Mouse (Mus musculus) liver, embryonic 16.5 days (tissue): ENCODE measurements around the gene Mmp27. TPM values are rescaled to one million over a fixed set of nuclear protein-coding genes. Genes with fewer than 3 reads are reported as not detected.

ENCODE experiments used
- ATAC-seq: fragments of 200-750 bp; cut with Nextera tagmentation; 2 replicates; pipeline ENCODE4 v1.8.0; 2017; ENCODE audit warnings: low read depth, mild to moderate bottlenecking, moderate number of reproducible peaks, moderate library complexity
- H3K27ac ChIP-seq: fragments of 300-500 bp; sonication (generic); 2 replicates; pipeline ENCODE4 v1.5.1; 2014; ENCODE audit warnings: mild to moderate bottlenecking, low read length
- H3K27me3 ChIP-seq: fragments of 300-500 bp; sonication (generic); 2 replicates; pipeline ENCODE4 v1.6.1; 2014; ENCODE audit warnings: low read depth, low read length, mixed read lengths; ENCODE audit not compliant: control insufficient read depth, insufficient read depth
- H3K36me3 ChIP-seq: fragments of 300-500 bp; sonication (generic); 2 replicates; pipeline ENCODE4 v1.6.1; 2014; ENCODE audit warnings: mild to moderate bottlenecking; ENCODE audit not compliant: control insufficient read depth, insufficient read depth
- H3K4me1 ChIP-seq: fragments of 300-500 bp; sonication (generic); 2 replicates; pipeline ENCODE4 v1.6.1; 2014; ENCODE audit warnings: low read depth, low read length, mixed read lengths; ENCODE audit not compliant: control insufficient read depth
- H3K4me2 ChIP-seq: fragments of 300-500 bp; sonication (generic); 2 replicates; pipeline ENCODE4 v1.6.1; 2014; ENCODE audit warnings: low read depth, low read length, mixed read lengths
- H3K4me3 ChIP-seq: fragments of 300-500 bp; sonication (generic); 2 replicates; pipeline ENCODE4 v1.5.1; 2014; ENCODE audit warnings: low read depth, mild to moderate bottlenecking, low read length
- H3K9ac ChIP-seq: fragments of 300-500 bp; sonication (generic); 2 replicates; pipeline ENCODE4 v1.6.1; 2014; ENCODE audit warnings: low read depth, low read length
- H3K9me3 ChIP-seq: fragments of 300-500 bp; sonication (generic); replicated peaks from 2 replicates; pipeline ENCODE4 v1.6.1; 2016; ENCODE audit warnings: low read length; ENCODE audit not compliant: control insufficient read depth
- WGBS: fragments of 180-500 bp; shearing (Covaris S2); extraction: QIAGEN DNeasy Blood & Tissue Kit; methylation state at CpG from one replicate; pipeline ENCODE4 v1.1.7; 2014; ENCODE audit not compliant: insufficient replicate concordance; 5-methylcytosine and 5-hydroxymethylcytosine counted together
- polyA plus RNA-seq: library from polyadenylated mRNA; unstranded; fragments of >200 nt; fragmentation: Nextera tagmentation; extraction: Ambion mirVana; gene quantifications from 2 replicates; pipeline ENCODE4 v1.2.1, GENCODE M21; 2015

The Mmp27 gene
- polyA plus RNA-seq, 1 experiment from 2014 or later, result 0.09 TPM

DNA sequence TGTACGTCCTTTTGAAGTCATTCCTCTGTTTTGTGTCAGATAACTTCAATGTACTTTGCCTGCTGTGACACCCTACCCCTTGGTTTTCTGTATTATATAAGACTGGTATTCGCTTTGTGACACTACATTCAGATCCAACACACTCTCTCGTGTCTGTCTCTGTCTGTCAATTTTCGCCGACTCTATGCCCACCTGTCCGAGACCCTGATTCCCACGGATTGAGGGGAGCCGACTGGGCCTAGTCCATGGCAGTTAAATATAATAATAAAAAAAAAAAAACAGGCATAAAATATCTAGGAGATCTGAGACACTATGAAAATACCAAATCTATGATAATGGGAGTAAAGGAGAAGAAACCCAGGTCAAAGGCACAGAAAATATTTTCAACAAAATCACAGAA is 18.9 kb downstream of the Mmp27 start:
- H3K36me3 ChIP-seq, result no peaks in the 10 kb centered on the region
- no peak overlapping the region for H3K27ac ChIP-seq
- no peaks in the 10 kb centered on the region for H3K4me1 ChIP-seq
- H3K27me3 ChIP-seq, result no peaks in the 10 kb centered on the region
- no peak overlapping the region for H3K4me3 ChIP-seq
- ATAC-seq, result no peak
- no peaks in the 10 kb centered on the region for H3K9me3 ChIP-seq
- WGBS, result 54% methylated on average over 8 of the region's 8 CpGs
- H3K4me2 ChIP-seq, result no peak overlapping the region
- H3K9ac ChIP-seq, result no peak overlapping the region

- Histone ChIP-seq H3K9ac (no peak overlapping the region), H3K9me3 (no peaks in the 10 kb centered on the region), H3K27me3 (no peaks in the 10 kb centered on the region), H3K27ac (no peak overlapping the region), H3K36me3 (no peaks in the 10 kb centered on the region), H3K4me2 (no peak overlapping the region), H3K4me1 (no peaks in the 10 kb centered on the region), H3K4me3 (no peak overlapping the region)
- WGBS, result 65% methylated on average over 3 of the region's 3 CpGs
- ATAC-seq, result no peak; the same call in 1 of the 2 replicates
These were observed 22.1 kb downstream of the Mmp27 start for GRCm38 (mm10) chr9:7593272-7593812.

- Histone ChIP-seq H3K4me1 (no peaks in the 10 kb centered on the region), H3K4me3 (peak overlapping the region; percentile 51), H3K4me2 (peak overlapping the region; percentile 47), H3K9me3 (no peaks in the 10 kb centered on the region), H3K9ac (0 out of 2 replicates have a peak overlapping the region, but pooled peaks have one; percentile 41), H3K36me3 (no peaks in the 10 kb centered on the region), H3K27me3 (no peaks in the 10 kb centered on the region), H3K27ac (no peak overlapping the region)
- 11% methylated on average over 6 of the region's 6 CpGs for WGBS
- ATAC-seq, result peak; percentile 88
These were observed 23.8 kb downstream of the Mmp27 start for GRCm38 (mm10) chr9:7594816-7595540.

- ATAC-seq, result no peak
- no peak overlapping the region for H3K9ac ChIP-seq
- no peak overlapping the region for H3K27ac ChIP-seq
- no peak overlapping the region for H3K4me2 ChIP-seq
- H3K9me3 ChIP-seq, result no peaks in the 10 kb centered on the region
- no peaks in the 10 kb centered on the region for H3K4me1 ChIP-seq
- WGBS, result under 1% methylated on average over 3 of the region's 3 CpGs
- no peak overlapping the region for H3K4me3 ChIP-seq
- no peaks in the 10 kb centered on the region for H3K36me3 ChIP-seq
- H3K27me3 ChIP-seq, result no peaks in the 10 kb centered on the region
These were observed 32.0 kb downstream of the Mmp27 start for GRCm38 (mm10) chr9:7602982-7603742.

GRCm38 (mm10) chr9:7604005-7604404 is 32.8 kb downstream of the Mmp27 start:
- 51% methylated on average over 6 of the region's 6 CpGs for WGBS
- Histone ChIP-seq H3K4me3 (no peak overlapping the region), H3K9me3 (no peaks in the 10 kb centered on the region), H3K4me2 (no peak overlapping the region), H3K27ac (no peak overlapping the region), H3K27me3 (no peaks in the 10 kb centered on the region), H3K9ac (no peak overlapping the region), H3K4me1 (no peaks in the 10 kb centered on the region), H3K36me3 (no peaks in the 10 kb centered on the region)
- ATAC-seq, result no peak

GRCm38 (mm10) chr9:7605638-7606037 is 34.4 kb downstream of the Mmp27 start:
- no peak overlapping the region for H3K4me2 ChIP-seq
- ATAC-seq, result no peak
- no peak overlapping the region for H3K4me3 ChIP-seq
- H3K36me3 ChIP-seq, result no peaks in the 10 kb centered on the region
- H3K9me3 ChIP-seq, result no peaks in the 10 kb centered on the region
- H3K27me3 ChIP-seq, result no peaks in the 10 kb centered on the region
- 72% methylated on average over 12 of the region's 12 CpGs for WGBS
- no peak overlapping the region for H3K9ac ChIP-seq
- H3K27ac ChIP-seq, result no peak overlapping the region
- H3K4me1 ChIP-seq, result no peaks in the 10 kb centered on the region

GRCm38 (mm10) chr9:7622582-7622981 is 51.4 kb downstream of the Mmp27 start:
- no peak overlapping the region for H3K27ac ChIP-seq
- ATAC-seq, result no peak
- H3K4me2 ChIP-seq, result no peak overlapping the region
- 50% methylated on average over 3 of the region's 3 CpGs for WGBS
- no peak overlapping the region for H3K4me3 ChIP-seq
- H3K4me1 ChIP-seq, result no peaks in the 10 kb centered on the region
- no peaks in the 10 kb centered on the region for H3K27me3 ChIP-seq
- H3K9ac ChIP-seq, result no peak overlapping the region
- H3K36me3 ChIP-seq, result no peaks in the 10 kb centered on the region
- no peaks in the 10 kb centered on the region for H3K9me3 ChIP-seq

GRCm38 (mm10) chr9:7627931-7628330 is 56.7 kb downstream of the Mmp27 start, which contains the start of gene Mmp20:
Gene Mmp20, plus strand, starts transcription at chr9:7628231.
- no peaks in the 10 kb centered on the region for H3K9me3 ChIP-seq
- no peak within 1 kb of the TSS for H3K4me3 ChIP-seq
- no peak for ATAC-seq
- no peaks in the 10 kb centered on the region for H3K36me3 ChIP-seq
- H3K4me2 ChIP-seq, result no peak within 1 kb of the TSS
- no peak within 1 kb of the TSS for H3K27ac ChIP-seq
- H3K4me1 ChIP-seq, result no peaks in the 10 kb centered on the region
- no peak within 1 kb of the TSS for H3K9ac ChIP-seq
- H3K27me3 ChIP-seq, result no peaks in the 10 kb centered on the region
